Mouse (Mus musculus): ENCODE data around the gene Gm21776. TPM values are rescaled to one million over a fixed set of nuclear protein-coding genes. Genes with fewer than 3 reads are reported as not detected.
"Not testable (repeated sequence)": the region's sequence is repeated elsewhere in the genome, so short reads cannot be mapped to it uniquely, and the experiment has no call there.

The Gm21776 gene
- polyA plus RNA-seq (2015; fragmentation: Nextera tagmentation; extraction: Ambion mirVana) = not detected in 2 replicates

DNA sequence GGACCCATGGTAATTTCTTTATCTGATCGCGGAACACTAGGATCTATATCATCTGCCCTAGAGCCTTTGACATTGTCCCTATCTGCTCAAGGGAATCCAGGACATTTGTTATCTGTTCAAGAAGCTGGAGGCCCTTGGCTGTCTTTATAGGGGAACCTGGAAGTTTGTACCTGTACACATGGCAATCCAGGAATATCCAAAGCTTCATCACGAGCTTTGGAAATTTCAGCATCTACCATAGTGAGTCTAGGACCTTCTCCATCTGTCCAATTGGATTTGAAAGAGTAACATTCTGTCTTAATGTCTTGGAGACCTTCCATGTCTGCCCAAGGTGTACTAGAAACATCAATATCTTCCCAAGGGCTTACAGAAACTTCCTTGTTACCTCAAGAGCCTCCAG lies at the start of gene Gm21776:
Gene Gm21776, plus strand, starts transcription at position 301 of the 400 bp plus-strand sequence.
- not testable (repeated sequence) for H3K4me2 ChIP-seq; H3K27me3 ChIP-seq (replicated peaks); H3K27ac ChIP-seq (replicated peaks); H3K4me3 ChIP-seq (replicated peaks); H3K9ac ChIP-seq (replicated peaks); ATAC-seq (ENCODE audit: low FRiP score); H3K9me3 ChIP-seq (replicated peaks); H3K36me3 ChIP-seq; H3K4me1 ChIP-seq
- no CpG with 5 or more reads among the region's 3 CpGs for WGBS

All from neural tube, embryonic 15.5 days (tissue).